Mouse (Mus musculus) WW6 (cell line): ENCODE results near the gene Tprn.
"Not testable (repeated sequence)": the region's sequence is repeated elsewhere in the genome, so short reads cannot be mapped to it uniquely, and the experiment has no call there.

ENCODE experiments used
- DNase-seq: peaks from one replicate; pipeline ENCODE4 v3.0.0-alpha.2; 2013; ENCODE audit warnings: low read depth, low spot score

Gene Tprn

DNA sequence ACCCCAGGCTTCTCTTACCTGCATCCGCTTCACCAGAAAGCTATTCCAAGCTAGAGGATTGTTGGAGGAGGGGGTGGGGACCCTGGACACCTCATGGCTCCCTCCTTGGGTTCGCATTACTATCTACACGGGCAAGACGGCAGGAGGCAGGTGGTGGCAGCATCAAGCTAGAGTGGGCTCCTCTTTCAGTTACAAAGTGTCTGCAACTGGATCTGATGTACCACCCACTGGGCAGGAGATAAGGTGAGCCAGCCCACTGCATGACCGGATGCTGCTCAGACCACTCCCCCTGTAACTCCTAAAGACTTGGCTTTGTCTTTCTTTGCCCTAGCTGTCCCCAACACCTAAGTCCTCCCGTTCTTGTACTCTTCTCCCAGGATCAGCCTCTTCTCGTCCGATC lies 25.8 kb upstream of the Tprn start, which contains the start of gene Rnf224:
Gene Rnf224, minus strand, starts transcription at position 174 of the 400 bp plus-strand sequence.
- no peak for DNase-seq

DNA sequence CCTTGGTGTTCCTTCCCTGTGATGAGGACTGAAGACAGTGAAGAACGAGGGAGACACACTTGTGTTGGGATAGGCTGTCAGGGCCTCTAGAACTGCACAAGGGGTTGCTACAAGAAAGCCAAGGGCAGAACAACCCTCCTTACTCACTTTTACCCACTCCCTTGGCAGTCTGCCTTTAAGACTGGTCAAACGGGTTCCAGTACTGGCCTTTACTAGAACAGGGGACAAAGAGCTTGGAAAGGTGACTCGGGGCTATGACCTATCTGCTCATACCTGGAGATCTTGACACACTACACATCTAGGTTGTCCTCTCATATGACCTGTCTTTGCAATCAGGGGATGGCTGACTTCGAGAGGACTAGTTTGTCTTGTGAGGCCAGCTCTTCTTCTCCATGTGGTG lies 24.9 kb upstream of the Tprn start:
- no peak for DNase-seq

DNA sequence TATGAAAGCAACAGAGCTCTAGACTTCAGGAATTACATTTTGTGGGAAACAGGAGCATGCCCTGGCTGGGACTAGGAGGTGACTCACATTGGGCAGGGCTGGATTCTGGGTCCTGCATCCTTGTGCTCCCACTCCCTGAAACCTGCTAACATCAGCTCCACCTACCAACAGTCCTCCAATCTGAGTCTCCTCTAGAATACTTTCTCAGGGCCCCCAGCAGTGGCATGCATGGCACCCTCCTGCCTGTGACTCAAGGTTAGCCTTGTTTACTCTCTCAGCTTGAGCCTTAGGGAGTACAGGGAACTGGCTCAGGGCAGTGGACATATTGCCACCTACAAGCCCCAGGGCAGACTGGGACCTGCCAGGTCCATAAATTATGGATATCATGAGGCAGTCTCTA lies 24.3 kb upstream of the Tprn start:
- no peak for DNase-seq

DNA sequence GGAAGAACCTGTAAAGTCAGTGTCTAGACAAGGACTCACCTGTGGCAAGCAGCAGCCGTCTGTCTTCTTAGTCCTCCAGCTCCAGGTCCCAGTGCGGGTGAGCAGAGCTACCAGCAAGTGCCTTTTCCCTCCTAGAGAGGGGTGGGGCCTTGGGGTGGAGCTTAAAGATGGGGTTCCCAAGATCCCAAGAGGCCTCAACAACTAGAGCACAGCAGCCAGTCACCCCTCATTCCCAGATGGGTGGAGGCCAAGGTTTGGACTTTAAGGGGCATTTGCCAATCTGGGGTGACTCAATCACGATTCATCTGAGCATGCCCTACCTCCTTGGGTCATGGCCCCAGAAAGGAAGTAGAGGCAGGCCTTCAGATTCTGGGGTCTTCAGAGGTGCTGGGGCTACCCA lies 22.7 kb upstream of the Tprn start:
- DNase-seq, result no peak

DNA sequence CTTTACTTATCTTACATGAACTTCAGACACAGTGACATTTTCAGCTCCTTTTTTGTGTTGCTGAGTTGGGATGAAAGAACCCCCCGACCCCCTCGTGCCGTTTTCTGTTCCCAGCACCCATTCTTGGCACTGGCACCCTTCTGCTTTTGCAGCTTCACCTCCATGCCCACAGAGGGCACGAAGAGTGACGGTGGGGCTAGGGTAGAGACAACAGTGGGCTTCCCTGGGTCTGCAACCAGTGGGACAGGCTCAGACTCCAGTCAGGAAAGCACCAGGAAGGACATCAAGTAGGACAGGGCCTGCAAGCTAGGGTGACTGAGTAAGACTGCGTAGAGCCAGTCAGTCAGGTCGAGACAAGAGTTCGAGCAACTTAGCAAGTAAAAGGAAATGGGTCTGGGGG lies 22.1 kb upstream of the Tprn start:
- DNase-seq, result no peak

DNA sequence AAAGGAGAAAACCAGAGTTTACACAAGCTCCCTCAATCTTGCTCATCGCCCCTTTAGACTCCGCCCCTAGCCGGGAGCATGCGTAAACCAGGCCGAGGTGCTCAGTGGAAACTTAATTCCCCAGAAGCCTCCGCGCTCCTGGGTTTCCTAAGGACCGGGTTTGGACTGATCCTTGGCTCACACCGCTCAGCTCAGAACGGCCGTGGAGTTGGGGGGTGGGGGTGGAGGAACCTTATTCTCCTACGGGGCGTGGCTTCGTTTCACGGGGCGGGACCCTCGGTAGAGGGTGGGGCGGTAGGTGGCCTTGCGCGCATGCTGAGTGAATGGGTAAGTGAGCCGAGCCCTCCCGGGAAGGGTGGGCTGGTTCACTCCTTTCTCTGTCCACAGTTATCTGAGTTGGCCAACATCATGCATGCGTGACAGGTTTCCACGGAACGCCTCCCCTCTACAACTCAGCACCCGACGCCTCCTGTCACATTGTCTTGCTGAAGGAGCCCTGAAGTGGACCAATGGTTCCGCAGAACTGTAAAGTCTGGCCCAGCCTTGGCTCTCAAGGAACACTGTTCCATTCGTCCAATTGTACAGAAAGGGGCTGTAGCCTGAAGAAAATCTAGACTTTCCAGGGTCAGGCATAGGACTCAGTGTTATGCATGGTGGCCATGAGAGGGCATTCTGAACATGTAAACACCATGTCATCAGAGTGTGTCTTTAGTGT lies 21.5 kb upstream of the Tprn start:
- DNase-seq, result peak; percentile 85

DNA sequence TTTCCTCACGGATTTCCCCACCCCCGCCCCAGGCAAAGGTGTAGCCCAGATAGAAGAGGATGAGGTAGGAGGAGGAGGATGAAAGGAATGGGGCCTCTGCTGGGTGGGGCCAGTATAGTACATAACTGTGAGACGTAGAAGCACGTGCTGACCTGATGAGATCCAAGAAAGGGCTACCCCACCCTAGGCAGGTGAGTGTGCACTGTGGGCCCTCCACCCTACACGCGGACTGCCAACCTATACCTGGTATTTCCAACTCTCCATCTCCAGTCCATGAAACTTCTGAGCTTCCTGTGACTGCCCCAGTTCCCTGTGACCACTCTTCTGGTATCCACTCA lies 21.0 kb upstream of the Tprn start:
- no peak for DNase-seq

DNA sequence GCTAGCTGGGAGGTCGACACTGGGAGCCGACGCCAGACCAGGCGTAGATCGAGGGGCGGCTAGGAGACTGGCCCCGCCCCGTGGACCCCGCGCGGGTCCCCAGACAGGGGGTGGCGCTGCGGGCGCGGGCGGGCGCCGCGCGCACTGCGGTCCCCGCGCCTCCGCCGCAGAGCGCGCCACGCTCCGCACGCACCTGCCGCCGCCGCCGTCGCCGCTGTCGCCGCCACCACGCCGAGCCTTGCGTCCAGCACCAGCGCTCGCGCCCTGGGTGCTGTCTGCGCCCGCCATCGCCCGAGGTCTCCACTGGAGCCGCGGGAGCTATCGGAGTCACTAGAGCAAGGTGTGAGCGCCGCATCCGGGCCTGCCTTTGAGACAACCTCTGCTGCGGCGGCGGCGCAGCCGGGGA lies 20.3 kb upstream of the Tprn start, which contains the start of the genes Rnf208 and Cysrt1:
Gene Rnf208, plus strand, starts transcription at position 155 of the 406 bp plus-strand sequence.
Gene Cysrt1, minus strand, starts transcription at position 352 of the 406 bp plus-strand sequence.
- DNase-seq, result no peak

DNA sequence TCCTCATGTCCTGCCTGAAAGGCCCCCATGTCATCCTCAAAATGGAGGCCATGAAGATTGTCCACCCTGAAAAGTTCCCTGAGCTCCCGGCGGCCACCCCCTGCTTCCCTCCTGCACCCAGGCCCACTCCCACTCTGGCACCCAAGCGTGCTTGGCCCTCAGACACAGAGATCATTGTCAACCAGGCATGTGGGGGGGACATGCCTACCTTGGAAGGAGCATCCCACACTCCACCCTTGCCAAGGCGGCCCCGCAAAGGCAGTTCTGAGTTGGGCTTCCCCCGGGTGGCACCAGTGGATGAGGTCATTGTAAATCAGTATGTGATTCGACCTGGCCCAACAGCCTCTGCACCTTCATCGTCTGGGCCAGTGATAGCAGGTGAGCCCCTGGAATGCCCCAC lies 19.1 kb upstream of the Tprn start:
- no peak for DNase-seq

DNA sequence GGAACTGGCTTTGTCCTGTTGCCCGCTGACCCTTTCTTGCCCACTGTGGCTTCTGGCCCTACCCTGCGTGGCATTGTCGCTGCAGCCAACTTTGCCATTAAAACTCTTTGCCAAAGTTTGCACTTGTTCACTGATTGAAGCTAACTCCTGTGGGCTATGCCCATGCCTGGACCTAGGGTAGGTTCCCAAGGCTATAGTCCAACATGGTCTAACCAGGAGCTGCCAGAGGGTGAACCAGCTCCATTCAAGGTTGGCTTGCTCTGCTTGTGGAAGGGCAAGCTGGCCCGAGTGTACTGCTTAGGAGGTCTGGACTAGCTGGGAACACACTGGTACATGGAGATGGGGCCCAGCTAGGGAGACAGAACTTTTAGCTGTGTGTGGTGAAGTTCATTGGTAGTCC lies 18.3 kb upstream of the Tprn start:
- no peak for DNase-seq

DNA sequence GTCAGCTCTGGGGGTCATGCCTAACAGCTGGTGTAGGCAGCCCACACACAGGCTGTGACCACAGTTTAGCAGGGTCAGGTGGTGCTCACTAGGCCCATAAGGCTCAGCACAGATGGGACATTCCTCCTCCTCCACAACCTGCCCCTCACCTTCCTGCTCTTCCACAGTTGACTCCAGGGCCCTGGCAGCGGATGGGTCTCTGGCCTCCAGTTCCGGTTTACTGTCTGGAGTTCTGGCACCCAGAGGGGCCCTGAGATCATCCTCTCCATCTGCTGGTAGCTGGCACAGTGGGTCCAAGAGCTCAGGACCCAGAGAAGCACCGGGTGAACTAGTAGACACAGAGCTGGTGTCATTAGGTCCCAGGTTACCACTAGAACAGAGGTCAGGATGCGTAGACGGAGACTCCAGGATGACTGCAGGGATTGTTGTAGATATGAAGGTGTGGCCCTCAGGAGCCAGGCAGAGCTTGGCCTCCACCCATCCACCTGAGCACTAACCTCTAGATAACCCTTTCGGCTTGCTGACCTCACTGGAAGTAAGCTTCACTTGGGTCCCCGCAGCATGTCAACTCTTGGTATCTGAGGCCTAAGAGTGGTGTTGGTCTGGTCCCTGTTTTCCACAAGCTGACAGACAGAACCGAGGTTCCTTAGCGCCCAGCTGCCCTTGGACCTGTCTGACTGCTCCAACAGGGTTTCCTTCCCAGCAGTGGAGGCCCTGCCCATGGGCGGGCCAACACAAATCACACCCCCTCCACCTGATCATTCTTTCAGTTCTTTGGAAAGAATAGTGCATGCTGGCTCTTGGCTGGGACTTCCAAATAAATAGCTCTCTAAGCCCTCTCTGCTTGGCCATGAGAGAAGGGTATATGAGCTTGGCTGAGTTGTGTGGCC lies 16.0 kb upstream of the Tprn start, which contains the start of gene AL732309.1:
Gene AL732309.1, minus strand, starts transcription at position 681 of the 890 bp plus-strand sequence.
- DNase-seq, result no peak

DNA sequence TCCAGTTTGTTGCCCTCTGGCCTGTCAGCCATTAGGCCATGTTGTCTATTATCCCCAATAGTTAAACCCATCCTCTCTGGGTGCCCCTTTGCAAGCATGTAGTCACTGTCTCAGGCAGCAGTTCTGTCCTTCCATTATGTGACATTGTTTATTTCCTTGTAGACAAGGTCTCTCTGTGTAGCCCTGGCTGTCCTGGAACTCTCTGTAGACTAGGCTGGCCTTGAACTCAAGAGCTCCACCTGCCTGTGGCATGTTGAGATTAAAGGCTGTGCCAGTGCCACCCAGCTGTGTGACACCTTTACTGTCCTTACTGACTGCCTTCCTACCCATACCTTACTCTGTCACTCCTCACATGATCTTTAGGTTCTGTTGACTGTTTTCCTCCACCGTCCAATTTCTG lies 10.1 kb upstream of the Tprn start:
- no peak for DNase-seq

DNA sequence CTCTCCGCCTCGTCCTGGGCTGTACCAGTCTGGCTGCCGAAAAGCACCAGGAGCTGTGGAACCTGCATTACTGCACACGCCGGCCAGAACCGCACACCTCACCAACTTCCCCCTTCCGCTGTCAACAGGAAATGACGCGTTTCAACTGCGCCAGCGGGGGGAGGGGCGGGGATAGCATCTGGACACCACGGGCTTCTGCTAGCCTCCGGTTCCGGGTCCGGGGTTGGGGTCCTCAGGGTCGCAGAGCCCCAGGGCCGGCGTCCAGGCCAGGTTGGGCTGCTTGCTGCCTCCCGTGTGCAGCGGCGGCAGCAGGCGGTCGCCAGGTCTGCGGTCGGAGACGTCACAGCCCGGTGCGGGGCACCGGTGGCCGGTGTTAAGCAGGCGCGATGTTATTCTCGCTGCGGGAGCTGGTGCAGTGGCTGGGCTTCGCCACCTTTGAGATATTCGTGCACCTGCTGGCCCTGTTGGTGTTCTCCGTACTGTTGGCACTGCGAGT lies 7.1 kb upstream of the Tprn start, which contains the start of gene Tmem203:
Gene Tmem203, plus strand, starts transcription at position 156 of the 496 bp plus-strand sequence.
- DNase-seq, result no peak

DNA sequence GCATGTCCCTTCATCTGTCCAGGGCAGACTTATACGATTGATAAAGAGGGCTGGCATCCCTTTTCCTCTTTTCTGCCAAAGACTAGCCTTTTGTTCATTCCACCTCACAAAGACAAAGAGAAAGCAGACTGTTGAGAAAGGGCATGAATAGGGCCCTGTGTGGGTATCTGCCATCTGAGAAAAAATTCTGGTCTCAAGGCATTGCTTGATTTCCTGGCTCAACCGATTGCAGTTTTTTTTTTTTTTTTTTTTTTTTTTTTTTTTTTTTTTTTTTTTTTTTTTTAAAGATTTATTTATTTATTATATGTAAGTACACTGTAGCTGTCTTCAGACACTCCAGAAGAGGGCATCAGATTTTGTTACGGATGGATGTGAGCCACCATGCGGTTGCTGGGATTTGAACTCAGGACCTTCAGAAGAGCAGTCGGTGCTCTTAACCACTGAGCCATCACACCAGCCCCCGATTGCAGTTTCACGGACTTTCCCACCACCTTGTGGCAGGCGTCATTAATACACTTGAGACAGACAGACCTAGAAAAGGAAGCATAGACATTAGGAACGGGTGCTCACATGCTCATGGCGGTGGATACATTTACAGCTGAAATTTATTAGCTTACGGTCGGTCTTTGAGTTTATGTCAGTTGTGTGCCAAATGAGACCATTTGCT lies 5.8 kb upstream of the Tprn start:
- DNase-seq, result not testable (repeated sequence)

DNA sequence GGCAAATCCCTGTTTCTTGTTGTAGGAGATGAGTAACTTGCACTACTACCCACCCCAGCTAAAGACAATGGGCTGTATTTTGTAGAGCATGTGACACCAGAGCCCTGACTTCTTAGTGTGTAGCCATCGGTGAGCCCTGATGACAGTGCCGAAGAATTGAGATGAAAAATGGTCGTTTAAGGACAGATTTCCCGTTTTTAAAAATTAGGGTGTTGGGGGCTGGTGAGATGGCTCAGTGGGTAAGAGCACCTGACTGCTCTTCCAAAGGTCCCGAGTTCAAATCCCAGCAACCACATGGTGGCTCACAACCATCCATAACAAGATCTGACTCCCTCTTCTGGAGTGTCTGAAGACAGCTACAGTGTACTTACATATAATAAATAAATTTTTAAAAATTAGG lies 5.2 kb upstream of the Tprn start:
- not testable (repeated sequence) for DNase-seq

DNA sequence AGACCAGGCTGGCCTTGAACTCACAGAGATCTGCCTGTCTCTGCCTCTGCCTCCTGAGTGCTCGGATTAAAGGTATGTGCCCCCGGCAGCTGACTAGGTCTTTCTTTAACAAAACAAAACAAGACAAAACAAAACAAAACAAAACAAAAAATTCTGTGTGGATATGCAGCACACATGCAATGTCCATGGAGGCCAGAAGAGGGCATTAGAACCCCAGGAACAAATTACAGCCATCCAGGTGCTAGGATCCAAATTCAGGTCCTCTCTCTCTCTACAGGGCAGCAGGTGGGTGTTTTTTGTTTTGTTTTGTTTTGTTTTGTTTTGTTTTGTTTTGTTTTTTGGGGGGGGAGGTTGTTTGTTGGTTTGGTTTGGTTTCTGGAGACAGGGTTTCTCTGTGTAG lies 3.5 kb upstream of the Tprn start:
- no peak for DNase-seq

DNA sequence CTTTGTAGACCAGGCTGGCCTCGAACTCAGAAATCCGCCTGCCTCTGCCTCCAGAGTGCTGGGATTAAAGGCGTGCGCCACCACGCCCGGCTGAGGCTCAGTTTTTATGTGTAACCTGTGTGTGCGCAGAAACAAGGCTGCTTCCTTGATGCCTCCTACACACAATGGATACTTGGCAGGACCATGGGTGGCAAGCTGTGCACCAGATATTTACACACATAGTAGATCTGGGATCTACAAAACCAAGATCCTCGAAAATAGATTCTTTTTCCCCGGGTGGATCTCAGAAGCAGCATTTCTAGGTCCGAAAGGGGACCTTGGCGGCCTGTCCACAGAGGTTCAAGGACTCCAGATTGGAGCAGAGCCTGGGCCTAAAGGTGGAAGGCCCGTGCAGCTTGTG lies 548 bp upstream of the Tprn start:
- DNase-seq, result no peak

DNA sequence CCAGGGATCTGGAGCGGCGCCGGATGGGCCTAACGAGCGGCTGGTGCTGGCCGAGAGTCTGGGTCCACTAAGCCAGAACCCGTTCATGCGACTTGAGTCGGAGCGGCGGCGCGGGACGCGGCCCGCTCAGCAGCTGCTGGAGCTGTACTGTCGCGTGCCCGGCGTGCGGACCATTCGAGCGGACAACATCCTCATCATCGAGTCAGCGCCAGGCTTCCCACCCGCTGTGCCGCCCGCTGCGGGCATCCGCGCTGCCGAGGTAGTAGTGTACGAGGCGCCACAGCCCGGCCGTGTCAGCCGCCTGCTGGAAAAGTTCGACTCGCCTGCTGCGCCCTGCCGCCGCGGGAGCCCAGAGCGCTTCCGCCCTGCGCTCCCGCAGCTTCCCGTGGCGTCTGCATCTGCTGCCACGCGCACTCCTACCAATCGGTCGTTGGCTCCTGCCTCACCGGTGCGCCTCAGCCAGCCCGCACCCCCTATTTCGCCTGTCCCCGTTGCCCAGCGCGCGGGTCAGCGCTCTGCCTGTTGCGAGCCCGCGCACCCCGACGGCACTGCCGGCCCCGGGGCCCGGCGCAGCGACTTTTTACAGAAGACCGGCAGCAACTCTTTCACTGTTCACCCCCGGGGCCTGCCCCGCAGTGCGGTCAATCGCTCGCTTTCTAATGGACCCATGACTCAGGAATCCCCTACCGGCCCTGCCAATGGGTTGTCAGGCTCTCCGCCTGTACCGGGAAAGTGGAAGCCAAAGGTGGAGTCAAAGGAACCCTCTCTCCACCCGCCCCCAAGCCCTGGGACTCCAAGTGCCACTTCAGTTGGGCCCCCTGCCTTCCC lies 591 bp downstream of the Tprn start:
- DNase-seq, result no peak

DNA sequence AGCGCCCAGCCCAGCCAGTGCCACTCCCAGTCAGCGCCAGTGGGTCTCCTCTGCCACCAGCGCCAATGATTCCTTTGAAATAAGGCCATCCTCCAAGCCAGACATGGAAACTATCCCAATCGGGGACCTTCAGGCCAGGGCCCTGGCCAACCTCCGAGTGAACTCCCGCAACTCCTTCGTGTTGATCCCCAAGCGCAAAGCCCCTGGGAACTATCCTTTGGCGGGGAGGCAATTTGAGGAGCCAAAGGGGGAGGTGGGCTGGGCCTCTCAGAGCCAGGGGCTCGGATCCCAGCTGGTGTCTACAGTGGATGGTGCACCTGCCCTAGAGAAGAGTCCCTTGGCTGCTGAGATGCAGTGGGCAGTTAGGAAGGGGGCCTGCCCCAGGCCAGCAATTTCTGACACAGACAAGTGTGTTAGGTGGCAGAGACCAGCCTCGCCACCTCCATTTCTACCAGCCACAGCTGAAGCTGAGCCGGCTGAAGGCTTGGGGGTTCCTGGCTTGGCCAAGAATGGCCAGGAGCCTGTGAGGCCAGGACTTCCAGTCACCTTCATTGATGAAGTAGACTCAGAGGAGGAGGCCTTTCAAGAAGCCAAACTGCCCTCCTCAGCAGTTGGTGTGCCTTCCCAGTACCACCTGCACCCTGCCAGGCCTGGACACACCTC lies 1.3 kb downstream of the Tprn start:
- no peak for DNase-seq

DNA sequence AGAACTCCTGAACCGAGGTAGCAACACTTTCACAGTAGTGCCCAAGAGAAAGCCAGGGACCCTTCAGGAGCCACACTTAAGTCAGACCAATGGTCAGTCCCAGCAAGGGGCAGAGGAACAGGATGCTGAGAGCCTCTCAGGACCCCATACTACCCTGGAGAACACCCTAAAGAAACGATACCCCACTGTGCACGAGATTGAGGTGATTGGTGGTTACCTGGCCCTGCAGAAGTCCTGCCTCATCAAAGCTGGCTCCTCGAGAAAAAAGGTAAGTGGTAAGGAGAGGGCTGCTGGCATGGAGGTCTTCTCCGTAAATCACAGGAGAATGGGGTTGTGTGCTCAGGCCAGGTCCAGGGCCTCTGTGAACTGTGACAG lies 1.9 kb downstream of the Tprn start:
- no peak for DNase-seq

DNA sequence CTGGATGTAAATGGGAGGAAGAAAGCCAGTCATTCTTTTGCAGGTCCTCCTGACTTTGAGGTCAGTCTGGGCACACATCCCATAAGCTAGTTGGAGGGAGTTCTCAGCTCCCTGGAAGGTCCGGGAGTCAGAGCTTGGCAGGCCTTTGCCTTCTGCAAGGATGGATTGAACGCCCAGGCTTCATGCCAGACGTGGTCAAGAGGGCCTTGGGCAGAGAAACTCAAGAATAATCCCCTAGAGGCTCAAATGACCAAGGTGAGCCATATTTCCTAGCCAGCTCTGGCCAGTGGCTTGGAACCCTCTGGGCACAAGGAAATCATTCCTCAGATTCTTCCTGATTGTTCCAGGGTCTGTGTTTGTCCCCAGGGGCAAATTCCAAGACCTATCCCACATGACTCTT lies 2.4 kb downstream of the Tprn start:
- DNase-seq, result no peak
